Comparison of ENCODE assay signal across 37 mouse cellular contexts in the genomic region with DNA sequence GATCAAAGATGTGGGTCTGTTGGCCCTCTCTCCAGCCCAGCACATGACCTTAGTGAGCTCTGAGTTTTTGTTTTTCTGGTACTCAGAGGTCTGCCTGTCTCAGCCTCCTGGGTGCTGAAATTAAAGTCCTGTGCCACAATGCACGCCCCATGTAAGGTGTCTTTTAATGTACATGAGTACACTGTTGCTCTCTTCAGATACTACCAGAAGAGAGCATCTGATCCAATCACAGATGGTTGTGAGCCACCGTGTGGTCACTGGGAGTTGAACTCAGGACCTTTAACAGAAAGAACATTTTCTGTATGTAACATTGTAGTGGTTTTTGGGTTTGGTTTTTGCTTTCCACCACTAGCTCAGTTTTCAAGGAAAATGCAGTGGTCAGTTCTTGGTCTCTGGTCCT. TPM values are rescaled to one million over a fixed set of nuclear protein-coding genes. Genes with fewer than 3 reads are reported as not detected.
A peak's percentile ranks its signal among the peaks of the same experiment; 100 is the strongest.
DNase-seq lines count a peak whose midpoint lies in the region; ATAC-seq lines count a peak whose summit lies in the region.
"Had no signal": no experiment of that assay in that cellular context is flagged by ENCODE, and none has a peak within 500 bp of the region (broad histone marks: within the 10 kb centered on the region; RNA-seq: fewer than 3 reads in every experiment).

No protein-coding gene starts in this region.

- peaks cover 8% of the 10 kb centered on the region for H3K4me1 ChIP-seq in midbrain, embryonic 11.5 days (ENCODE audit: control insufficient read depth, insufficient read depth, low read length)
- H3K4me1 ChIP-seq in midbrain, embryonic 13.5 days (replicated peaks), result peaks cover 8% of the 10 kb centered on the region
- H3K4me1 ChIP-seq in ES-E14 (ENCODE audit: control insufficient read depth in 2 of 2, insufficient read depth in 2 of 2, low read length in 2 of 2, poor library complexity in 1 of 2), result no peaks in the 10 kb centered on the region; a peak in 1 of 4 replicates
- no peaks in the 10 kb centered on the region; the same call in 1 of the 2 replicates for H3K4me1 ChIP-seq in embryonic facial prominence, embryonic 14.5 days (ENCODE audit: control insufficient read depth, insufficient read depth, low read length)
- peaks cover 18% of the 10 kb centered on the region for H3K4me1 ChIP-seq in heart, embryonic 12.5 days (replicated peaks)

- H3K36me3 ChIP-seq in midbrain, embryonic 11.5 days (ENCODE audit: control insufficient read depth, insufficient read depth, low read length), result peaks cover 24% of the 10 kb centered on the region
- peaks cover 47% of the 10 kb centered on the region for H3K36me3 ChIP-seq in midbrain, embryonic 13.5 days
- peaks cover 35% of the 10 kb centered on the region for H3K36me3 ChIP-seq in ES-E14 (ENCODE audit: control insufficient read depth, insufficient read depth, low read length, poor library complexity, severe bottlenecking)
- peaks cover 38% of the 10 kb centered on the region for H3K36me3 ChIP-seq in embryonic facial prominence, embryonic 14.5 days (ENCODE audit: control insufficient read depth, insufficient read depth, low read length)
- H3K36me3 ChIP-seq in heart, embryonic 12.5 days, result peaks cover 51% of the 10 kb centered on the region

- DNase-seq in midbrain, embryonic 11.5 days (ENCODE audit: low spot score, missing footprints), result peak; percentile 49
- DNase-seq in ES-E14 (ENCODE audit: low read depth, low spot score), result no peak
- no peak for DNase-seq in embryonic facial prominence, embryonic 14.5 days (ENCODE audit: low spot score)
- no peak for DNase-seq in right cerebral cortex, postnatal 14 days
- DNase-seq: adrenal gland, postnatal 10 days; cerebellum, adult 11 months; cerebellum, postnatal 36 days; embryo, embryonic 11 days; gastrocnemius, postnatal 25 days; heart, postnatal 4 days; kidney, adult 11 months; kidney, postnatal 36 days; thymus, postnatal 4 days had no signal

- in situ Hi-C loops in ES-E14 (cut with MboI; ENCODE audit: low sequenced_read_pairs in 2 of 2, unreplicated experiment in 2 of 2), result no loop called here

- H3K27ac ChIP-seq in midbrain, embryonic 11.5 days (ENCODE audit: low read depth, low read length), result no peak overlapping the region
- H3K27ac ChIP-seq in midbrain, embryonic 13.5 days, result no peak overlapping the region
- no peak overlapping the region for H3K27ac ChIP-seq in ES-E14 (ENCODE audit: insufficient read depth, low read depth, low read length, poor library complexity, severe bottlenecking)
- H3K27ac ChIP-seq in embryonic facial prominence, embryonic 14.5 days (replicated peaks; ENCODE audit: low read depth, low read length), result no peak overlapping the region
- no peak overlapping the region for H3K27ac ChIP-seq in heart, embryonic 12.5 days (ENCODE audit: poor library complexity, severe bottlenecking)
- H3K27ac ChIP-seq: embryonic facial prominence, embryonic 13.5 days; forebrain, embryonic 13.5 days; hindbrain, embryonic 13.5 days; layer of hippocampus, adult 2 months; limb, embryonic 13.5 days; lung, embryonic 15.5 days; midbrain, embryonic 10.5 days; neural tube, embryonic 13.5 days had no signal

- H3K9me3 ChIP-seq in midbrain, embryonic 11.5 days (ENCODE audit: control insufficient read depth, low read length), result no peaks in the 10 kb centered on the region
- no peaks in the 10 kb centered on the region for H3K9me3 ChIP-seq in midbrain, embryonic 13.5 days
- H3K9me3 ChIP-seq in ES-E14 (ENCODE audit: control insufficient read depth, insufficient read depth, low read depth, low read length), result no peaks in the 10 kb centered on the region
- no peaks in the 10 kb centered on the region for H3K9me3 ChIP-seq in embryonic facial prominence, embryonic 14.5 days (ENCODE audit: control insufficient read depth, low read length)
- no peaks in the 10 kb centered on the region for H3K9me3 ChIP-seq in heart, embryonic 12.5 days (replicated peaks)
- H3K9me3 ChIP-seq: embryonic facial prominence, embryonic 13.5 days; forebrain, embryonic 13.5 days; hindbrain, embryonic 13.5 days; limb, embryonic 13.5 days; liver, embryonic 15.5 days; lung, embryonic 15.5 days; midbrain, embryonic 10.5 days; neural tube, embryonic 13.5 days had no signal

- WGBS in midbrain, embryonic 11.5 days, result 97% methylated on average over 2 of the region's 2 CpGs
- 90% methylated on average over 2 of the region's 2 CpGs for WGBS in midbrain, embryonic 13.5 days
- WGBS in embryonic facial prominence, embryonic 14.5 days, result 87% methylated on average over 2 of the region's 2 CpGs
- WGBS in heart, embryonic 12.5 days, result 85% methylated on average over 2 of the region's 2 CpGs

- ATAC-seq in midbrain, embryonic 11.5 days (ENCODE audit: low FRiP score), result no peak
- ATAC-seq in midbrain, embryonic 13.5 days, result no peak
- ATAC-seq in embryonic facial prominence, embryonic 14.5 days (ENCODE audit: low read depth), result no peak
- ATAC-seq in heart, embryonic 12.5 days (ENCODE audit: insufficient number of reproducible peaks, low FRiP score), result no peak
- no peak for ATAC-seq in erythroblast, adult 5-6 weeks (replicated peaks; ENCODE audit: low FRiP score, poor library complexity, severe bottlenecking)
- ATAC-seq: forebrain, embryonic 13.5 days had no signal

- H3K4me2 ChIP-seq in midbrain, embryonic 11.5 days, result no peak overlapping the region
- H3K4me2 ChIP-seq in midbrain, embryonic 13.5 days (replicated peaks), result no peak overlapping the region
- no peak overlapping the region for H3K4me2 ChIP-seq in embryonic facial prominence, embryonic 14.5 days (ENCODE audit: low read depth, low read length)
- H3K4me2 ChIP-seq in heart, embryonic 12.5 days, result no peak overlapping the region
- H3K4me2 ChIP-seq: heart, embryonic 11.5 days; hindbrain, embryonic 13.5 days; neural tube, embryonic 13.5 days had no signal

- no peak overlapping the region for H3K4me3 ChIP-seq in midbrain, embryonic 11.5 days (ENCODE audit: low read depth, low read length)
- H3K4me3 ChIP-seq in midbrain, embryonic 13.5 days (replicated peaks), result no peak overlapping the region
- H3K4me3 ChIP-seq in ES-E14 (ENCODE audit: insufficient read depth in 1 of 2, low read depth in 1 of 2, low read length in 2 of 2, poor library complexity in 1 of 2, severe bottlenecking in 1 of 2), result peak overlapping the region; percentile 93 to 97; a peak in 1 of 4 replicates
- H3K4me3 ChIP-seq in embryonic facial prominence, embryonic 14.5 days (ENCODE audit: low read depth, low read length), result no peak overlapping the region
- H3K4me3 ChIP-seq in heart, embryonic 12.5 days, result no peak overlapping the region
- H3K4me3 ChIP-seq: embryonic facial prominence, embryonic 13.5 days; forebrain, embryonic 13.5 days; hindbrain, embryonic 13.5 days; layer of hippocampus, adult 2 months; lung, embryonic 15.5 days; myocyte; neural tube, embryonic 13.5 days had no signal

- H3K27me3 ChIP-seq in midbrain, embryonic 11.5 days (ENCODE audit: control insufficient read depth, insufficient read depth, low read length), result no peaks in the 10 kb centered on the region
- peaks cover 10% of the 10 kb centered on the region; the same call in 1 of the 2 replicates for H3K27me3 ChIP-seq in midbrain, embryonic 13.5 days
- no peaks in the 10 kb centered on the region for H3K27me3 ChIP-seq in embryonic facial prominence, embryonic 14.5 days (replicated peaks; ENCODE audit: control insufficient read depth, insufficient read depth, low read length)
- H3K27me3 ChIP-seq in heart, embryonic 12.5 days (replicated peaks), result no peaks in the 10 kb centered on the region
- H3K27me3 ChIP-seq: liver, embryonic 15.5 days had no signal

- no peak overlapping the region for H3K9ac ChIP-seq in midbrain, embryonic 11.5 days (ENCODE audit: low read length)
- H3K9ac ChIP-seq in midbrain, embryonic 13.5 days (replicated peaks), result no peak overlapping the region
- peak overlapping the region; percentile 17; the same call in 1 of the 2 replicates for H3K9ac ChIP-seq in ES-E14 (ENCODE audit: insufficient read depth, low read depth, low read length, poor library complexity, severe bottlenecking)
- peak overlapping the region; percentile 10; the same call in 1 of the 2 replicates for H3K9ac ChIP-seq in embryonic facial prominence, embryonic 14.5 days (ENCODE audit: low read depth, low read length)
- no peak overlapping the region for H3K9ac ChIP-seq in heart, embryonic 12.5 days
- H3K9ac ChIP-seq: forebrain, embryonic 13.5 days; limb, embryonic 13.5 days; liver, embryonic 15.5 days had no signal

RNA-seq across cellular contexts. Expression of gene Rpl26, which starts 2.4 kb away (rescaled TPM):
- 841 and 881 TPM in 2 replicates for polyA plus RNA-seq in midbrain, embryonic 11.5 days (2014; fragmentation: Nextera tagmentation; extraction: Ambion mirVana)
- polyA plus RNA-seq in midbrain, embryonic 13.5 days (2015; fragmentation: Nextera tagmentation; extraction: Ambion mirVana), result 718 and 727 TPM in 2 replicates
- total RNA-seq in ES-E14 (2012; rRNA removed), result 2,753 and 2,889 TPM in 2 replicates
- 1,088 and 1,233 TPM in 2 replicates for polyA plus RNA-seq in embryonic facial prominence, embryonic 14.5 days (2014; fragmentation: Nextera tagmentation; extraction: Ambion mirVana)
- 640 and 666 TPM in 2 replicates for polyA plus RNA-seq in heart, embryonic 12.5 days (2016; fragmentation: Nextera tagmentation; extraction: Ambion mirVana)
- 757 and 872 TPM in 2 replicates for total RNA-seq in erythroblast, adult 5-6 weeks (2015; ENCODE audit: low replicate concordance)
- 762 and 834 TPM in 2 replicates for total RNA-seq in erythroblast, adult 5-6 weeks (2017; ENCODE audit: low replicate concordance)

RNA-seq across cellular contexts. Expression of gene Rnf222, which starts 15.4 kb away (rescaled TPM):
- polyA plus RNA-seq in midbrain, embryonic 11.5 days (2014; fragmentation: Nextera tagmentation; extraction: Ambion mirVana), result 0.04 and 0.07 TPM in 2 replicates
- polyA plus RNA-seq in midbrain, embryonic 13.5 days (2015; fragmentation: Nextera tagmentation; extraction: Ambion mirVana), result 0.04 and 0.05 TPM in 2 replicates
- 0.09 TPM in 1 of 2 replicates, not detected in the other for total RNA-seq in ES-E14 (2012; rRNA removed)
- 0.17 and 0.45 TPM in 2 replicates for polyA plus RNA-seq in embryonic facial prominence, embryonic 14.5 days (2014; fragmentation: Nextera tagmentation; extraction: Ambion mirVana)
- 0.17 TPM in 1 of 2 replicates, not detected in the other for polyA plus RNA-seq in heart, embryonic 12.5 days (2016; fragmentation: Nextera tagmentation; extraction: Ambion mirVana)
- not detected in 2 replicates for total RNA-seq in erythroblast, adult 5-6 weeks (2015; ENCODE audit: low replicate concordance)
- total RNA-seq in erythroblast, adult 5-6 weeks (2017; ENCODE audit: low replicate concordance), result not detected in 2 replicates
- total RNA-seq: gastrocnemius, postnatal 25 days; layer of hippocampus, adult 2 months; layer of hippocampus, postnatal 14 days; left cerebral cortex, postnatal 36 days; megakaryocyte progenitor cell, adult 5-6 weeks had no signal
- polyA plus RNA-seq: C2C12; midbrain, postnatal 0 days; myocyte; neural tube, embryonic 13.5 days; stomach, embryonic 14.5 days had no signal

RNA-seq across cellular contexts. Expression of gene Odf4, which starts 23.1 kb away (rescaled TPM):
- not detected in 2 replicates for polyA plus RNA-seq in midbrain, embryonic 11.5 days (2014; fragmentation: Nextera tagmentation; extraction: Ambion mirVana)
- polyA plus RNA-seq in midbrain, embryonic 13.5 days (2015; fragmentation: Nextera tagmentation; extraction: Ambion mirVana), result 0.57 and 0.73 TPM in 2 replicates
- not detected in 2 replicates for total RNA-seq in ES-E14 (2012; rRNA removed)
- polyA plus RNA-seq in embryonic facial prominence, embryonic 14.5 days (2014; fragmentation: Nextera tagmentation; extraction: Ambion mirVana), result not detected in 2 replicates
- polyA plus RNA-seq in heart, embryonic 12.5 days (2016; fragmentation: Nextera tagmentation; extraction: Ambion mirVana), result not detected in 2 replicates
- total RNA-seq in erythroblast, adult 5-6 weeks (2015; ENCODE audit: low replicate concordance), result not detected in 2 replicates
- total RNA-seq in erythroblast, adult 5-6 weeks (2017; ENCODE audit: low replicate concordance), result not detected in 2 replicates
- total RNA-seq: gastrocnemius, postnatal 25 days; heart, adult 18-20 months; heart, postnatal 4 days; layer of hippocampus, adult 2 months; megakaryocyte progenitor cell, adult 5-6 weeks had no signal
- polyA plus RNA-seq: C2C12; embryonic facial prominence, embryonic 13.5 days; heart, embryonic 11.5 days; heart, postnatal 0 days; kidney, embryonic 16.5 days; limb, embryonic 13.5 days; liver, embryonic 15.5 days; lung, embryonic 15.5 days; midbrain, embryonic 10.5 days; myocyte; thymus, postnatal 0 days had no signal

RNA-seq across cellular contexts. Expression of gene Ndel1, which starts 32.1 kb away (rescaled TPM):
- polyA plus RNA-seq in midbrain, embryonic 11.5 days (2014; fragmentation: Nextera tagmentation; extraction: Ambion mirVana), result 47.6 and 49.6 TPM in 2 replicates
- 79.9 and 80.8 TPM in 2 replicates for polyA plus RNA-seq in midbrain, embryonic 13.5 days (2015; fragmentation: Nextera tagmentation; extraction: Ambion mirVana)
- 24.9 and 40.1 TPM in 2 replicates for total RNA-seq in ES-E14 (2012; rRNA removed)
- 90.0 and 95.4 TPM in 2 replicates for polyA plus RNA-seq in embryonic facial prominence, embryonic 14.5 days (2014; fragmentation: Nextera tagmentation; extraction: Ambion mirVana)
- 62.7 and 67.0 TPM in 2 replicates for polyA plus RNA-seq in heart, embryonic 12.5 days (2016; fragmentation: Nextera tagmentation; extraction: Ambion mirVana)
- total RNA-seq in erythroblast, adult 5-6 weeks (2015; ENCODE audit: low replicate concordance), result 26.3 and 30.7 TPM in 2 replicates
- 54.4 and 55.6 TPM in 2 replicates for total RNA-seq in erythroblast, adult 5-6 weeks (2017; ENCODE audit: low replicate concordance)

RNA-seq across cellular contexts. Expression of gene Arhgef15, which starts 53.5 kb away (rescaled TPM):
- polyA plus RNA-seq in midbrain, embryonic 11.5 days (2014; fragmentation: Nextera tagmentation; extraction: Ambion mirVana), result 3.7 and 4.2 TPM in 2 replicates
- 12.1 and 13.6 TPM in 2 replicates for polyA plus RNA-seq in midbrain, embryonic 13.5 days (2015; fragmentation: Nextera tagmentation; extraction: Ambion mirVana)
- total RNA-seq in ES-E14 (2012; rRNA removed), result 2.5 and 3.1 TPM in 2 replicates
- 7.3 and 8.9 TPM in 2 replicates for polyA plus RNA-seq in embryonic facial prominence, embryonic 14.5 days (2014; fragmentation: Nextera tagmentation; extraction: Ambion mirVana)
- polyA plus RNA-seq in heart, embryonic 12.5 days (2016; fragmentation: Nextera tagmentation; extraction: Ambion mirVana), result 13.3 TPM in 2 replicates
- total RNA-seq in erythroblast, adult 5-6 weeks (2015; ENCODE audit: low replicate concordance), result not detected in 2 replicates
- total RNA-seq in erythroblast, adult 5-6 weeks (2017; ENCODE audit: low replicate concordance), result not detected in 2 replicates

Comparison
In these comparisons a context has a peak if more than half of its experiments do, and no peak if none do; other contexts are left out.
1. H3K4me3 ChIP-seq: peak in ES-E14 (2 of 2); none in midbrain, embryonic 11.5 days (single experiment), midbrain, embryonic 13.5 days (single experiment), embryonic facial prominence, embryonic 14.5 days (single experiment) and heart, embryonic 12.5 days (single experiment).
2. H3K9ac ChIP-seq: peak in ES-E14 (single experiment) and embryonic facial prominence, embryonic 14.5 days (single experiment); none in midbrain, embryonic 11.5 days (single experiment), midbrain, embryonic 13.5 days (single experiment) and heart, embryonic 12.5 days (single experiment).